ENCODE assay signal across 16 mouse cellular contexts in the genomic region with DNA sequence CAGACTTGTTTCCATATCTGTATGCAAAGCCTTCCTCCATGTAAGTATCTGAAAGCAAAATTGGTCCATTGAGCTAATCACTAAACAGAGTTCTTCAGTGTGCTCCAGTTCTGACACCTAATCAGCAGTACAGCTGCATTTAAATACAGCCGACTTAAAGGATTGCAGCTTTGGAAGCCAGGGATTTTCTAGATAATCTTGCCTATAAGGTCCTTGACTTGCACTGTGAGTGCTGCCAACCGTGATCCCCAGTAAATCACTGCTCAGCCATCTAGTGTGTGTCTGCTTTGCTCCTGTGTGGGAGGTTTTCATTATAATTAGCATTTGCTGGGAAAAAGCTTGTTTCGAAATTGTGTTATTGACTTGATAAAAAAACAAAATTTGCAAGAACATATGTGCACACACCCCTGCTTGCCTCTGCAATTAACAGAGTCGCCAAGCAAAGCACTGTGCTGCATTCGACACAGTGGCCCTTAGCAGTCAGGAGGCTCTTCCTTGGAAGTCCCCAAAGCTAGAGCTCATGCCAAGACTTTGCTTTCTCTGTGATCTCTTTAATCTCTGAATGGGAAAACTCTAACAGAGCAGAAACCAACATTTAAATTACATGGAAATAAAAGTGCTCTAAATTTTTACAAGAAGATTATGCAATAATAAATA.
DNase-seq lines count a peak whose midpoint lies in the region; ATAC-seq and TF ChIP-seq lines count a peak whose summit lies in the region.
"Had no signal": no experiment of that assay in that cellular context is flagged by ENCODE, and none has a peak within 500 bp of the region (broad histone marks: within the 10 kb centered on the region; RNA-seq: fewer than 3 reads in every experiment).

No protein-coding gene starts in this region.

- ATAC-seq in forebrain, embryonic 13.5 days, result peak; percentile 60
- no peak for ATAC-seq in forebrain, embryonic 12.5 days (ENCODE audit: low FRiP score)
- peak; percentile 31; the same call in 1 of the 2 replicates for ATAC-seq in lung, embryonic 15.5 days (ENCODE audit: borderline replicate concordance, extremely low read depth, low FRiP score, low TSS enrichment)
- ATAC-seq in forebrain, postnatal 0 days, result peak; percentile 43; the same call in 1 of the 2 replicates
- ATAC-seq: hindbrain, embryonic 16.5 days had no signal

- DNase-seq in lung, postnatal 25 days (ENCODE audit: low spot score), result no peak
- no peak for DNase-seq in forebrain, postnatal 0 days
- DNase-seq in retina, embryonic 14.5 days (ENCODE audit: low spot score), result peak; percentile 35
- DNase-seq in ovary, adult 18-20 months (ENCODE audit: low spot score), result no peak
- DNase-seq in gastrocnemius, adult 2 months, result no peak
- DNase-seq: adrenal gland, postnatal 25 days; cerebellum, adult 9-11 months; gastrocnemius, postnatal 10 days; kidney, adult 2 months; lung, postnatal 10 days had no signal

- intact Hi-C loops in gastrocnemius, adult 2 months (cut with DNase I), result no loop called here

- H3K27me3 ChIP-seq in forebrain, embryonic 13.5 days, result no peaks in the 10 kb centered on the region
- H3K27me3 ChIP-seq in forebrain, embryonic 12.5 days, result no peaks in the 10 kb centered on the region
- no peaks in the 10 kb centered on the region for H3K27me3 ChIP-seq in lung, embryonic 15.5 days
- H3K27me3 ChIP-seq in forebrain, postnatal 0 days (ENCODE audit: insufficient read depth, low read length), result no peaks in the 10 kb centered on the region
- H3K27me3 ChIP-seq: CH12.LX; neural tube, embryonic 12.5 days had no signal

- no peak overlapping the region for H3K27ac ChIP-seq in forebrain, embryonic 13.5 days
- H3K27ac ChIP-seq in forebrain, embryonic 12.5 days, result no peak overlapping the region
- H3K27ac ChIP-seq in lung, embryonic 15.5 days, result peak overlapping the region; percentile 24; the same call in 1 of the 2 replicates
- H3K27ac ChIP-seq in forebrain, postnatal 0 days (ENCODE audit: low read depth, low read length), result no peak overlapping the region
- H3K27ac ChIP-seq in gastrocnemius, adult 2 months, result no peak overlapping the region
- H3K27ac ChIP-seq: neural tube, embryonic 12.5 days had no signal

- no peak for TF ChIP-seq CTCF in forebrain, postnatal 0 days (IDR thresholded peaks at IDR 0.05; ENCODE audit: low read depth)
- TF ChIP-seq CTCF in gastrocnemius, adult 2 months (IDR thresholded peaks at IDR 0.05), result no peak

- H3K9ac ChIP-seq in forebrain, embryonic 13.5 days, result no peak overlapping the region
- H3K9ac ChIP-seq in forebrain, embryonic 12.5 days, result no peak overlapping the region
- no peak overlapping the region for H3K9ac ChIP-seq in lung, embryonic 15.5 days
- H3K9ac ChIP-seq in forebrain, postnatal 0 days, result no peak overlapping the region
- H3K9ac ChIP-seq: neural tube, embryonic 12.5 days had no signal

- H3K36me3 ChIP-seq in forebrain, embryonic 13.5 days (ENCODE audit: poor library complexity, severe bottlenecking), result no peaks in the 10 kb centered on the region
- no peaks in the 10 kb centered on the region for H3K36me3 ChIP-seq in forebrain, embryonic 12.5 days (replicated peaks)
- no peaks in the 10 kb centered on the region for H3K36me3 ChIP-seq in lung, embryonic 15.5 days
- H3K36me3 ChIP-seq in forebrain, postnatal 0 days (ENCODE audit: insufficient read depth), result no peaks in the 10 kb centered on the region
- H3K36me3 ChIP-seq: neural tube, embryonic 12.5 days had no signal

- H3K4me1 ChIP-seq in forebrain, embryonic 13.5 days, result peaks cover 15% of the 10 kb centered on the region
- H3K4me1 ChIP-seq in forebrain, embryonic 12.5 days, result peaks cover 16% of the 10 kb centered on the region
- H3K4me1 ChIP-seq in lung, embryonic 15.5 days, result no peaks in the 10 kb centered on the region; the same call in 1 of the 2 replicates
- no peaks in the 10 kb centered on the region for H3K4me1 ChIP-seq in forebrain, postnatal 0 days (ENCODE audit: insufficient read depth)
- H3K4me1 ChIP-seq: neural tube, embryonic 12.5 days had no signal

- no peak overlapping the region for H3K4me2 ChIP-seq in forebrain, embryonic 13.5 days
- no peak overlapping the region for H3K4me2 ChIP-seq in forebrain, embryonic 12.5 days
- no peak overlapping the region for H3K4me2 ChIP-seq in lung, embryonic 15.5 days
- no peak overlapping the region for H3K4me2 ChIP-seq in forebrain, postnatal 0 days (ENCODE audit: low read depth)
- H3K4me2 ChIP-seq: neural tube, embryonic 12.5 days had no signal

- H3K9me3 ChIP-seq in forebrain, embryonic 13.5 days (replicated peaks), result no peaks in the 10 kb centered on the region
- H3K9me3 ChIP-seq in forebrain, embryonic 12.5 days, result no peaks in the 10 kb centered on the region
- H3K9me3 ChIP-seq in lung, embryonic 15.5 days, result no peaks in the 10 kb centered on the region
- H3K9me3 ChIP-seq in forebrain, postnatal 0 days (ENCODE audit: low read length), result no peaks in the 10 kb centered on the region
- H3K9me3 ChIP-seq: neural tube, embryonic 12.5 days had no signal

- 34% methylated on average over 5 of the region's 5 CpGs for WGBS in forebrain, embryonic 13.5 days
- 39% methylated on average over 5 of the region's 5 CpGs for WGBS in forebrain, embryonic 12.5 days
- WGBS in lung, embryonic 15.5 days, result 59% methylated on average over 5 of the region's 5 CpGs
- 21% methylated on average over 5 of the region's 5 CpGs for WGBS in forebrain, postnatal 0 days

- H3K4me3 ChIP-seq in forebrain, embryonic 13.5 days, result no peak overlapping the region
- H3K4me3 ChIP-seq in forebrain, embryonic 12.5 days (replicated peaks), result no peak overlapping the region
- no peak overlapping the region for H3K4me3 ChIP-seq in lung, embryonic 15.5 days
- H3K4me3 ChIP-seq in forebrain, postnatal 0 days (ENCODE audit: low read depth, low read length), result no peak overlapping the region
- no peak overlapping the region for H3K4me3 ChIP-seq in gastrocnemius, adult 2 months
- H3K4me3 ChIP-seq: neural tube, embryonic 12.5 days had no signal
